Comparison of ENCODE assay signal across 9 mouse cellular contexts in the genomic region with DNA sequence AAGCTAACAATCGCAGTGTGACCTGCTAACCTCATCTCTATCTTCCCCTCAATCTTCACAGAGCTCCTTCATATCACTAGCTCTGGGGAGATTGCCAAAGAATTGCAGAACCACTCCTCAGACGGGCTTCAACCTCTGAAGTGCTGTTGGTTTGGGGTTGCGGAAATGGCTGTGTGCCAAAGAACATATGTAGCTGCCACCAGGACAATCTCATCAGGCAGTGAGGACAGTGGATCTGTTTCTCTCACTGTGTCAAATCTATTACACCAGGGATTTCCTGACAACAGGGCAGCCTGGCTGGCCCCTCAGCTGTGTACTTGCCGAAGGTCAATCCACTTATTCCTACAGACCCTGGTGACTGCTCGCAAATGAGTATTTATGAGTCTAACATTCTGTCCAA.
DNase-seq lines count a peak whose midpoint lies in the region; ATAC-seq and TF ChIP-seq lines count a peak whose summit lies in the region.
"Had no signal": no experiment of that assay in that cellular context is flagged by ENCODE, and none has a peak within 500 bp of the region (broad histone marks: within the 10 kb centered on the region; RNA-seq: fewer than 3 reads in every experiment).

No protein-coding gene starts in this region.

- WGBS in heart, embryonic 11.5 days (ENCODE audit: insufficient replicate concordance), result 17% methylated on average over 5 of the region's 5 CpGs
- 33% methylated on average over 5 of the region's 5 CpGs for WGBS in limb, embryonic 14.5 days

- H3K36me3 ChIP-seq in heart, embryonic 11.5 days (ENCODE audit: control insufficient read depth, insufficient read depth, low read length), result no peaks in the 10 kb centered on the region
- no peaks in the 10 kb centered on the region for H3K36me3 ChIP-seq in limb, embryonic 14.5 days (ENCODE audit: control insufficient read depth, insufficient read depth, low read length)

- ATAC-seq in heart, embryonic 11.5 days (replicated peaks; ENCODE audit: insufficient number of reproducible peaks, low FRiP score, low TSS enrichment), result peak; percentile 87
- ATAC-seq in limb, embryonic 14.5 days (ENCODE audit: low FRiP score, low read depth), result 0 out of 2 replicates have a peak, but pooled peaks have one; percentile 34

- peak overlapping the region; percentile 62 for H3K27ac ChIP-seq in heart, embryonic 11.5 days (ENCODE audit: low read depth, low read length)
- H3K27ac ChIP-seq in limb, embryonic 14.5 days (replicated peaks; ENCODE audit: low read depth, low read length), result no peak overlapping the region
- H3K27ac ChIP-seq: liver, embryonic 14.5 days had no signal

- no peak overlapping the region for H3K9ac ChIP-seq in heart, embryonic 11.5 days (ENCODE audit: low read depth, low read length)
- H3K9ac ChIP-seq in limb, embryonic 14.5 days (ENCODE audit: low read depth, low read length, severe bottlenecking), result no peak overlapping the region
- H3K9ac ChIP-seq: liver, embryonic 14.5 days had no signal

- no peak for DNase-seq in heart, adult 8-10 months (ENCODE audit: low spot score)
- DNase-seq in adipocyte (ENCODE audit: low spot score), result peak; percentile 26
- DNase-seq in forelimb bud, embryonic 11.5 days (ENCODE audit: low read depth, low spot score), result peak; percentile 14
- peak; percentile 45 for DNase-seq in limb, embryonic 14.5 days (ENCODE audit: low spot score)
- no peak for DNase-seq in layer of hippocampus, postnatal 36 days
- DNase-seq in left cerebral cortex, adult 18-20 months (ENCODE audit: low spot score in 2 of 2), result no peak
- no peak for DNase-seq in frontal cortex, postnatal 36 days (ENCODE audit: low spot score in 2 of 2)

- no peaks in the 10 kb centered on the region for H3K9me3 ChIP-seq in heart, embryonic 11.5 days (replicated peaks; ENCODE audit: control insufficient read depth, low read length)
- H3K9me3 ChIP-seq in limb, embryonic 14.5 days (ENCODE audit: control insufficient read depth, low read length), result no peaks in the 10 kb centered on the region

- TF ChIP-seq POLR2A in limb, embryonic 14.5 days (IDR thresholded peaks at IDR 0.05; ENCODE audit: borderline replicate concordance, extremely low read depth, insufficient read depth, insufficient read length), result no peak

- no peak overlapping the region for H3K4me2 ChIP-seq in heart, embryonic 11.5 days
- no peak overlapping the region for H3K4me2 ChIP-seq in limb, embryonic 14.5 days (replicated peaks; ENCODE audit: low read depth, low read length, severe bottlenecking)

- peaks cover 15% of the 10 kb centered on the region for H3K4me1 ChIP-seq in heart, embryonic 11.5 days (ENCODE audit: control insufficient read depth, insufficient read depth, low read length)
- 0 out of 2 replicates have a peak, but pooled peaks cover 6% of the 10 kb centered on the region for H3K4me1 ChIP-seq in limb, embryonic 14.5 days (ENCODE audit: control insufficient read depth, insufficient read depth, low read length)

- H3K27me3 ChIP-seq in heart, embryonic 11.5 days (ENCODE audit: control insufficient read depth, insufficient read depth, low read length), result 0 out of 2 replicates have a peak, but pooled peaks cover 2% of the 10 kb centered on the region
- H3K27me3 ChIP-seq in limb, embryonic 14.5 days (ENCODE audit: control insufficient read depth, insufficient read depth, low read length), result no peaks in the 10 kb centered on the region

- H3K4me3 ChIP-seq in heart, embryonic 11.5 days (ENCODE audit: low read depth, low read length), result no peak overlapping the region
- H3K4me3 ChIP-seq in limb, embryonic 14.5 days (replicated peaks; ENCODE audit: low read length), result no peak overlapping the region

Comparison
In these comparisons a context has a peak if more than half of its experiments do, and no peak if none do; other contexts are left out.
1. DNase-seq: peak in adipocyte (single experiment), forelimb bud, embryonic 11.5 days (single experiment) and limb, embryonic 14.5 days (single experiment); none in heart, adult 8-10 months (single experiment), layer of hippocampus, postnatal 36 days (0 of 2), left cerebral cortex, adult 18-20 months (0 of 2) and frontal cortex, postnatal 36 days (0 of 2).